Mouse (Mus musculus): ENCODE measurements around the gene U2af1. TPM values are rescaled to one million over a fixed set of nuclear protein-coding genes. Genes with fewer than 3 reads are reported as not detected.

U2af1 gene
- polyA plus RNA-seq, 1 experiment from 2014 or later, result 349 TPM

GRCm38 (mm10) chr17:31658136-31658467, 590 bp downstream of the U2af1 start:
- Histone ChIP-seq H3K27ac (peak overlapping the region; percentile 83), H3K4me1 (peaks cover 26% of the 10 kb centered on the region), H3K36me3 (peaks cover 26% of the 10 kb centered on the region), H3K4me2 (peak overlapping the region; percentile 80), H3K27me3 (no peaks in the 10 kb centered on the region), H3K4me3 (peak overlapping the region; percentile 94), H3K9me3 (no peaks in the 10 kb centered on the region), H3K9ac (peak overlapping the region; percentile 98)
- WGBS, result under 1% methylated on average over 27 of the region's 27 CpGs
- ATAC-seq (ENCODE audit: insufficient number of reproducible peaks, insufficient read depth, low FRiP score, low TSS enrichment, low read depth), result no peak

- H3K27me3 ChIP-seq, result no peaks in the 10 kb centered on the region
- peak overlapping the region; percentile 98 for H3K9ac ChIP-seq
- peak overlapping the region; percentile 94 for H3K4me3 ChIP-seq
- H3K9me3 ChIP-seq, result no peaks in the 10 kb centered on the region
- no peak overlapping the region for H3K27ac ChIP-seq
- WGBS, result 52% methylated on average over 12 of the region's 12 CpGs
- ATAC-seq (ENCODE audit: insufficient number of reproducible peaks, insufficient read depth, low FRiP score, low TSS enrichment, low read depth), result no peak
- H3K4me2 ChIP-seq, result peak overlapping the region; percentile 80
- peaks cover 33% of the 10 kb centered on the region for H3K36me3 ChIP-seq
- peaks cover 26% of the 10 kb centered on the region for H3K4me1 ChIP-seq
Measured at GRCm38 (mm10) chr17:31657141-31657983, 1.3 kb downstream of the U2af1 start.

GRCm38 (mm10) chr17:31656682-31657081, 2.0 kb downstream of the U2af1 start:
- Histone ChIP-seq H3K4me1 (peaks cover 26% of the 10 kb centered on the region), H3K27ac (no peak overlapping the region), H3K36me3 (peaks cover 40% of the 10 kb centered on the region), H3K27me3 (no peaks in the 10 kb centered on the region), H3K9me3 (no peaks in the 10 kb centered on the region), H3K4me3 (no peak overlapping the region), H3K9ac (peak overlapping the region; percentile 98; the same call in 1 of the 2 replicates), H3K4me2 (peak overlapping the region; percentile 80; the same call in 1 of the 2 replicates)
- 83% methylated on average over 5 of the region's 5 CpGs for WGBS
- ATAC-seq (ENCODE audit: insufficient number of reproducible peaks, insufficient read depth, low FRiP score, low TSS enrichment, low read depth), result no peak

- Histone ChIP-seq H3K27me3 (no peaks in the 10 kb centered on the region), H3K4me3 (no peak overlapping the region), H3K36me3 (peaks cover 53% of the 10 kb centered on the region), H3K9me3 (no peaks in the 10 kb centered on the region), H3K9ac (peak overlapping the region; percentile 46; the same call in 1 of the 2 replicates), H3K27ac (no peak overlapping the region), H3K4me1 (peaks cover 26% of the 10 kb centered on the region), H3K4me2 (no peak overlapping the region)
- WGBS, result 78% methylated on average over 4 of the region's 4 CpGs
- ATAC-seq (ENCODE audit: insufficient number of reproducible peaks, insufficient read depth, low FRiP score, low TSS enrichment, low read depth), result no peak
Measured at GRCm38 (mm10) chr17:31655366-31655765, 3.3 kb downstream of the U2af1 start.

GRCm38 (mm10) chr17:31653277-31653676, 5.4 kb downstream of the U2af1 start:
- no peak for ATAC-seq (ENCODE audit: insufficient number of reproducible peaks, insufficient read depth, low FRiP score, low TSS enrichment, low read depth)
- Histone ChIP-seq H3K4me1 (peaks cover 21% of the 10 kb centered on the region), H3K27me3 (no peaks in the 10 kb centered on the region), H3K27ac (no peak overlapping the region), H3K9ac (no peak overlapping the region), H3K9me3 (no peaks in the 10 kb centered on the region), H3K4me3 (no peak overlapping the region), H3K4me2 (no peak overlapping the region), H3K36me3 (peaks cover 74% of the 10 kb centered on the region)
- WGBS, result 83% methylated on average over 6 of the region's 6 CpGs

GRCm38 (mm10) chr17:31652152-31652551, 6.5 kb downstream of the U2af1 start:
- Histone ChIP-seq H3K4me3 (no peak overlapping the region), H3K27me3 (no peaks in the 10 kb centered on the region), H3K27ac (no peak overlapping the region), H3K4me2 (no peak overlapping the region), H3K4me1 (peaks cover 16% of the 10 kb centered on the region), H3K36me3 (peaks cover 85% of the 10 kb centered on the region), H3K9me3 (no peaks in the 10 kb centered on the region), H3K9ac (no peak overlapping the region)
- ATAC-seq (ENCODE audit: insufficient number of reproducible peaks, insufficient read depth, low FRiP score, low TSS enrichment, low read depth), result no peak
- 91% methylated on average over 14 of the region's 14 CpGs for WGBS

- Histone ChIP-seq H3K4me2 (no peak overlapping the region), H3K36me3 (peaks cover 60% of the 10 kb centered on the region), H3K27me3 (no peaks in the 10 kb centered on the region), H3K4me1 (no peaks in the 10 kb centered on the region), H3K4me3 (no peak overlapping the region), H3K9ac (no peak overlapping the region), H3K9me3 (no peaks in the 10 kb centered on the region), H3K27ac (no peak overlapping the region)
- ATAC-seq (ENCODE audit: insufficient number of reproducible peaks, insufficient read depth, low FRiP score, low TSS enrichment, low read depth), result peak; percentile 48; the same call in 1 of the 2 replicates
- WGBS, result 91% methylated on average over 5 of the region's 5 CpGs
Measured at GRCm38 (mm10) chr17:31646199-31647002, 12.3 kb downstream of the U2af1 start.

- no peak overlapping the region for H3K4me3 ChIP-seq
- no peak overlapping the region for H3K4me2 ChIP-seq
- no peaks in the 10 kb centered on the region for H3K9me3 ChIP-seq
- no peak for ATAC-seq (ENCODE audit: insufficient number of reproducible peaks, insufficient read depth, low FRiP score, low TSS enrichment, low read depth)
- WGBS, result 77% methylated on average over 4 of the region's 4 CpGs
- no peaks in the 10 kb centered on the region for H3K4me1 ChIP-seq
- peaks cover 25% of the 10 kb centered on the region for H3K36me3 ChIP-seq
- H3K9ac ChIP-seq, result no peak overlapping the region
- H3K27me3 ChIP-seq, result no peaks in the 10 kb centered on the region
- H3K27ac ChIP-seq, result no peak overlapping the region
Measured at GRCm38 (mm10) chr17:31642913-31643312, 15.8 kb downstream of the U2af1 start.

- Histone ChIP-seq H3K27me3 (no peaks in the 10 kb centered on the region), H3K9ac (no peak overlapping the region), H3K4me2 (no peak overlapping the region), H3K27ac (no peak overlapping the region), H3K4me1 (peaks cover 4% of the 10 kb centered on the region; the same call in 1 of the 2 replicates), H3K4me3 (no peak overlapping the region), H3K36me3 (peaks cover 19% of the 10 kb centered on the region), H3K9me3 (no peaks in the 10 kb centered on the region)
- 43% methylated on average over 8 of the region's 8 CpGs for WGBS
- no peak for ATAC-seq (ENCODE audit: insufficient number of reproducible peaks, insufficient read depth, low FRiP score, low TSS enrichment, low read depth)
Measured at GRCm38 (mm10) chr17:31642331-31642730, 16.4 kb downstream of the U2af1 start.

- Histone ChIP-seq H3K27ac (no peak overlapping the region), H3K4me3 (no peak overlapping the region), H3K9ac (no peak overlapping the region), H3K4me2 (no peak overlapping the region), H3K27me3 (peaks cover 23% of the 10 kb centered on the region), H3K36me3 (no peaks in the 10 kb centered on the region), H3K9me3 (no peaks in the 10 kb centered on the region), H3K4me1 (peaks cover 16% of the 10 kb centered on the region)
- 57% methylated on average over 4 of the region's 4 CpGs for WGBS
- ATAC-seq (ENCODE audit: insufficient number of reproducible peaks, insufficient read depth, low FRiP score, low TSS enrichment, low read depth), result no peak
Measured at GRCm38 (mm10) chr17:31639651-31640050, 19.0 kb downstream of the U2af1 start.

GRCm38 (mm10) chr17:31637866-31638570, 20.7 kb downstream of the U2af1 start:
- Histone ChIP-seq H3K27ac (no peak overlapping the region), H3K9ac (no peak overlapping the region), H3K9me3 (no peaks in the 10 kb centered on the region), H3K27me3 (peaks cover 23% of the 10 kb centered on the region), H3K4me2 (peak overlapping the region; percentile 97), H3K36me3 (no peaks in the 10 kb centered on the region), H3K4me1 (peaks cover 16% of the 10 kb centered on the region), H3K4me3 (peak overlapping the region; percentile 55; the same call in 1 of the 2 replicates)
- WGBS, result 53% methylated on average over 9 of the region's 9 CpGs
- no peak for ATAC-seq (ENCODE audit: insufficient number of reproducible peaks, insufficient read depth, low FRiP score, low TSS enrichment, low read depth)

Data from embryonic facial prominence, embryonic 13.5 days (tissue).